Mouse (Mus musculus): ENCODE data around the gene Ebpl.

GRCm38 (mm10) chr14:61349876-61350275 lies 10.4 kb downstream of the Ebpl start:
- TF ChIP-seq POLR2A (IDR thresholded peaks at IDR 0.05; ENCODE audit: low read depth, low read length) (no peak), CTCF (conservative IDR thresholded peaks at IDR 0.05; ENCODE audit: insufficient read depth, insufficient read length, low read depth, low read length) (no peak)

Data from kidney, adult 2 months (tissue).